ENCODE assay signal across 13 mouse cellular contexts in genomic region chr2:102655966-102656725, GRCm38 (mm10). TPM values are rescaled to one million over a fixed set of nuclear protein-coding genes. Genes with fewer than 3 reads are reported as not detected.
DNase-seq lines count a peak whose midpoint lies in the region; ATAC-seq lines count a peak whose summit lies in the region.
"Had no signal": no experiment of that assay in that cellular context is flagged by ENCODE, and none has a peak within 500 bp of the region (broad histone marks: within the 10 kb centered on the region; RNA-seq: fewer than 3 reads in every experiment).

No protein-coding gene starts in this region.

- H3K27ac ChIP-seq in midbrain, embryonic 11.5 days (ENCODE audit: low read depth, low read length), result peak overlapping the region; percentile 55
- H3K27ac ChIP-seq in midbrain, embryonic 10.5 days (replicated peaks), result no peak overlapping the region
- peak overlapping the region; percentile 15 for H3K27ac ChIP-seq in forebrain, embryonic 13.5 days
- 0 out of 2 replicates have a peak overlapping the region, but pooled peaks have one; percentile 12 for H3K27ac ChIP-seq in hindbrain, embryonic 11.5 days (ENCODE audit: low read depth, low read length)
- 0 out of 2 replicates have a peak overlapping the region, but pooled peaks have one; percentile 8 for H3K27ac ChIP-seq in midbrain, embryonic 14.5 days (replicated peaks; ENCODE audit: low read depth, low read length)
- H3K27ac ChIP-seq: limb, embryonic 15.5 days had no signal

- H3K4me2 ChIP-seq in midbrain, embryonic 11.5 days, result no peak overlapping the region
- no peak overlapping the region for H3K4me2 ChIP-seq in forebrain, embryonic 13.5 days
- no peak overlapping the region for H3K4me2 ChIP-seq in hindbrain, embryonic 11.5 days (replicated peaks; ENCODE audit: low read depth, low read length)
- H3K4me2 ChIP-seq in midbrain, embryonic 14.5 days (ENCODE audit: low read length), result no peak overlapping the region
- H3K4me2 ChIP-seq: limb, embryonic 15.5 days had no signal

- peaks cover 3% of the 10 kb centered on the region; the same call in 1 of the 2 replicates for H3K27me3 ChIP-seq in midbrain, embryonic 11.5 days (ENCODE audit: control insufficient read depth, insufficient read depth, low read length)
- peaks cover 33% of the 10 kb centered on the region for H3K27me3 ChIP-seq in midbrain, embryonic 10.5 days (ENCODE audit: low read depth, poor library complexity, severe bottlenecking)
- 0 out of 2 replicates have a peak, but pooled peaks cover 2% of the 10 kb centered on the region for H3K27me3 ChIP-seq in forebrain, embryonic 13.5 days
- no peaks in the 10 kb centered on the region for H3K27me3 ChIP-seq in hindbrain, embryonic 11.5 days (ENCODE audit: control insufficient read depth, insufficient read depth, low read length)
- H3K27me3 ChIP-seq in midbrain, embryonic 14.5 days (ENCODE audit: control insufficient read depth, insufficient read depth, low read length), result no peaks in the 10 kb centered on the region

- no peak for DNase-seq in midbrain, embryonic 11.5 days (ENCODE audit: low spot score, missing footprints)
- DNase-seq in midbrain, embryonic 10.5 days (ENCODE audit: low spot score), result no peak
- peak; percentile 47 for DNase-seq in hindbrain, embryonic 11.5 days (ENCODE audit: low spot score)
- no peak for DNase-seq in midbrain, embryonic 14.5 days
- DNase-seq in B cell, adult 2 months, result no peak
- DNase-seq in ovary, postnatal 14 days (ENCODE audit: low spot score), result no peak
- DNase-seq: cerebellum, adult 9-11 months; gastrocnemius, postnatal 14 days; kidney, adult 8-10 months; kidney, postnatal 36 days; liver, postnatal 0 days had no signal

- peaks cover 11% of the 10 kb centered on the region; the same call in 1 of the 2 replicates for H3K4me1 ChIP-seq in midbrain, embryonic 11.5 days (ENCODE audit: control insufficient read depth, insufficient read depth, low read length)
- H3K4me1 ChIP-seq in midbrain, embryonic 10.5 days, result peaks cover 48% of the 10 kb centered on the region
- H3K4me1 ChIP-seq in forebrain, embryonic 13.5 days, result peaks cover 41% of the 10 kb centered on the region
- no peaks in the 10 kb centered on the region; the same call in 1 of the 2 replicates for H3K4me1 ChIP-seq in hindbrain, embryonic 11.5 days (replicated peaks; ENCODE audit: control insufficient read depth, insufficient read depth, low read length)
- H3K4me1 ChIP-seq in midbrain, embryonic 14.5 days (ENCODE audit: control insufficient read depth, insufficient read depth, low read length), result peaks cover 24% of the 10 kb centered on the region

- H3K9me3 ChIP-seq in midbrain, embryonic 11.5 days (ENCODE audit: control insufficient read depth, low read length), result no peaks in the 10 kb centered on the region
- H3K9me3 ChIP-seq in midbrain, embryonic 10.5 days (replicated peaks), result no peaks in the 10 kb centered on the region
- H3K9me3 ChIP-seq in forebrain, embryonic 13.5 days (replicated peaks), result no peaks in the 10 kb centered on the region
- H3K9me3 ChIP-seq in hindbrain, embryonic 11.5 days (ENCODE audit: control insufficient read depth, low read length), result no peaks in the 10 kb centered on the region
- H3K9me3 ChIP-seq in midbrain, embryonic 14.5 days (ENCODE audit: control insufficient read depth, low read length), result no peaks in the 10 kb centered on the region
- H3K9me3 ChIP-seq: limb, embryonic 15.5 days had no signal

- no peak overlapping the region for H3K9ac ChIP-seq in midbrain, embryonic 11.5 days (ENCODE audit: low read length)
- no peak overlapping the region for H3K9ac ChIP-seq in forebrain, embryonic 13.5 days
- no peak overlapping the region for H3K9ac ChIP-seq in hindbrain, embryonic 11.5 days (ENCODE audit: low read depth, low read length)
- no peak overlapping the region for H3K9ac ChIP-seq in midbrain, embryonic 14.5 days (replicated peaks; ENCODE audit: low read length)
- H3K9ac ChIP-seq: limb, embryonic 15.5 days; liver, postnatal 0 days had no signal

- 45% methylated on average over 8 of the region's 8 CpGs for WGBS in midbrain, embryonic 11.5 days
- WGBS in midbrain, embryonic 10.5 days, result 58% methylated on average over 8 of the region's 8 CpGs
- WGBS in forebrain, embryonic 13.5 days, result 30% methylated on average over 8 of the region's 8 CpGs
- WGBS in hindbrain, embryonic 11.5 days, result 25% methylated on average over 8 of the region's 8 CpGs
- WGBS in midbrain, embryonic 14.5 days, result 28% methylated on average over 8 of the region's 8 CpGs

- no peaks in the 10 kb centered on the region for H3K36me3 ChIP-seq in midbrain, embryonic 11.5 days (ENCODE audit: control insufficient read depth, insufficient read depth, low read length)
- no peaks in the 10 kb centered on the region for H3K36me3 ChIP-seq in midbrain, embryonic 10.5 days
- H3K36me3 ChIP-seq in forebrain, embryonic 13.5 days (ENCODE audit: poor library complexity, severe bottlenecking), result no peaks in the 10 kb centered on the region
- no peaks in the 10 kb centered on the region for H3K36me3 ChIP-seq in hindbrain, embryonic 11.5 days (ENCODE audit: control insufficient read depth, insufficient read depth, low read length)
- no peaks in the 10 kb centered on the region for H3K36me3 ChIP-seq in midbrain, embryonic 14.5 days (ENCODE audit: control insufficient read depth, insufficient read depth, low read length)
- H3K36me3 ChIP-seq: limb, embryonic 15.5 days had no signal

- no peak overlapping the region for H3K4me3 ChIP-seq in midbrain, embryonic 11.5 days (ENCODE audit: low read depth, low read length)
- H3K4me3 ChIP-seq in midbrain, embryonic 10.5 days, result no peak overlapping the region
- H3K4me3 ChIP-seq in forebrain, embryonic 13.5 days, result no peak overlapping the region
- H3K4me3 ChIP-seq in hindbrain, embryonic 11.5 days (ENCODE audit: low read depth, low read length), result no peak overlapping the region
- H3K4me3 ChIP-seq in midbrain, embryonic 14.5 days (replicated peaks; ENCODE audit: low read depth, low read length), result no peak overlapping the region
- H3K4me3 ChIP-seq: limb, embryonic 15.5 days had no signal

- no peak for ATAC-seq in midbrain, embryonic 11.5 days (ENCODE audit: low FRiP score)
- ATAC-seq in forebrain, embryonic 13.5 days, result peak; percentile 39; the same call in 1 of the 2 replicates
- ATAC-seq in hindbrain, embryonic 11.5 days (ENCODE audit: low FRiP score), result peak; percentile 56; the same call in 1 of the 2 replicates
- no peak for ATAC-seq in midbrain, embryonic 14.5 days (ENCODE audit: low FRiP score, low TSS enrichment)
- ATAC-seq: liver, postnatal 0 days had no signal

RNA-seq across cellular contexts. Expression of gene Slc1a2, which starts 2.3 kb away (rescaled TPM):
- polyA plus RNA-seq in midbrain, embryonic 11.5 days (2014; fragmentation: Nextera tagmentation; extraction: Ambion mirVana), result 15.7 and 16.0 TPM in 2 replicates
- 7.9 and 11.4 TPM in 2 replicates for polyA plus RNA-seq in midbrain, embryonic 10.5 days (2016; fragmentation: Nextera tagmentation; extraction: Ambion mirVana)
- 10.8 and 13.7 TPM in 2 replicates for polyA plus RNA-seq in forebrain, embryonic 13.5 days (2015; fragmentation: Nextera tagmentation; extraction: Ambion mirVana)
- 16.6 and 19.8 TPM in 2 replicates for polyA plus RNA-seq in hindbrain, embryonic 11.5 days (2014; fragmentation: Nextera tagmentation; extraction: Ambion mirVana)
- 22.3 and 24.0 TPM in 2 replicates for polyA plus RNA-seq in midbrain, embryonic 14.5 days (2014; fragmentation: Nextera tagmentation; extraction: Ambion mirVana)

Comparison
In these comparisons a context has a peak if more than half of its experiments do, and no peak if none do; other contexts are left out.
1. ATAC-seq: peak in forebrain, embryonic 13.5 days (single experiment) and hindbrain, embryonic 11.5 days (single experiment); none in midbrain, embryonic 11.5 days (single experiment) and midbrain, embryonic 14.5 days (single experiment).